Mouse (Mus musculus) liver, postnatal 0 days (tissue): ENCODE data around the gene Rph3a. TPM values are rescaled to one million over a fixed set of nuclear protein-coding genes. Genes with fewer than 3 reads are reported as not detected.

Experiments used
- ATAC-seq: fragments of 200-750 bp; cut with Nextera tagmentation; 2 replicates; pipeline ENCODE4 v1.8.0; 2017; ENCODE audit warnings: mild to moderate bottlenecking, moderate library complexity
- DNase-seq: peaks from one replicate; pipeline ENCODE4 v3.0.0-alpha.2; 2016
- H3K27ac ChIP-seq: fragments of 300-500 bp; sonication (generic); 2 replicates; pipeline ENCODE4 v1.5.1; 2014; ENCODE audit warnings: antibody characterized with exemption, moderate library complexity, mild to moderate bottlenecking, low read depth
- H3K27me3 ChIP-seq: fragments of 300-500 bp; sonication (generic); 2 replicates; pipeline ENCODE4 v1.6.1; 2014; ENCODE audit warnings: low read length, control low read depth, mixed read lengths; ENCODE audit not compliant: insufficient read depth
- H3K36me3 ChIP-seq: fragments of 300-500 bp; sonication (generic); replicated peaks from 2 replicates; pipeline ENCODE4 v1.6.1; 2014; ENCODE audit warnings: mild to moderate bottlenecking, control low read depth, low read length, moderate library complexity, mixed read lengths; ENCODE audit not compliant: insufficient read depth
- H3K4me1 ChIP-seq: fragments of 300-500 bp; sonication (generic); 2 replicates; pipeline ENCODE4 v1.6.1; 2014; ENCODE audit warnings: antibody characterized with exemption, mild to moderate bottlenecking, control low read depth; ENCODE audit not compliant: insufficient read depth
- H3K4me2 ChIP-seq: fragments of 300-500 bp; sonication (generic); 2 replicates; pipeline ENCODE4 v1.6.1; 2014; ENCODE audit warnings: low read depth, mild to moderate bottlenecking, low read length, moderate library complexity, mixed read lengths
- H3K4me3 ChIP-seq: fragments of 300-500 bp; sonication (generic); 2 replicates; pipeline ENCODE4 v1.5.1; 2014; ENCODE audit warnings: low read depth, low read length
- H3K9ac ChIP-seq: fragments of 300-500 bp; sonication (generic); replicated peaks from 2 replicates; pipeline ENCODE4 v1.6.1; 2014; ENCODE audit warnings: mild to moderate bottlenecking, moderate library complexity
- H3K9me3 ChIP-seq: fragments of 300-500 bp; sonication (generic); 2 replicates; pipeline ENCODE4 v1.6.1; 2016; ENCODE audit warnings: mild to moderate bottlenecking, control low read depth, low read length, mixed read lengths
- CTCF ChIP-seq: sonication (generic); IDR thresholded peaks from 2 replicates; pipeline ENCODE4 v1.5.1; 2016; ENCODE audit warnings: antibody characterized with exemption, low read depth
- EP300 ChIP-seq: IDR thresholded peaks from 2 replicates; pipeline ENCODE4 v1.6.1; 2016; ENCODE audit warnings: antibody characterized with exemption, low read depth, mild to moderate bottlenecking
- WGBS: fragments of 180-500 bp; shearing (Covaris S2); extraction: QIAGEN DNeasy Blood & Tissue Kit; methylation state at CpG from one replicate; pipeline ENCODE4 v1.1.7; 2014; ENCODE audit not compliant: insufficient replicate concordance; 5-methylcytosine and 5-hydroxymethylcytosine counted together
- polyA plus RNA-seq: library from polyadenylated mRNA; unstranded; fragments of >200 nt; fragmentation: Nextera tagmentation; extraction: Ambion mirVana; gene quantifications from 2 replicates; pipeline ENCODE4 v1.2.1, GENCODE M21; 2015

Rph3a gene
- polyA plus RNA-seq, 1 experiment from 2014 or later, result 0.02 TPM

GRCm38 (mm10) chr5:120968799-120969198 lies 41.1 kb downstream of the Rph3a start:
- Histone ChIP-seq H3K4me3 (no peak overlapping the region), H3K9ac (no peak overlapping the region), H3K4me1 (no peaks in the 10 kb centered on the region), H3K9me3 (no peaks in the 10 kb centered on the region), H3K27ac (no peak overlapping the region), H3K36me3 (no peaks in the 10 kb centered on the region), H3K27me3 (no peaks in the 10 kb centered on the region), H3K4me2 (no peak overlapping the region)
- TF ChIP-seq CTCF, result no peak
- no peak for TF ChIP-seq EP300
- DNase-seq, result no peak
- no peak for ATAC-seq
- 86% methylated on average over 8 of the region's 8 CpGs for WGBS

GRCm38 (mm10) chr5:120968134-120968532 lies 41.8 kb downstream of the Rph3a start:
- no peaks in the 10 kb centered on the region for H3K36me3 ChIP-seq
- no peak for TF ChIP-seq CTCF
- no peak for TF ChIP-seq EP300
- no peak overlapping the region for H3K4me2 ChIP-seq
- no peak overlapping the region for H3K9ac ChIP-seq
- ATAC-seq (no peak), DNase-seq (no peak)
- no peaks in the 10 kb centered on the region for H3K27me3 ChIP-seq
- WGBS, result 69% methylated on average over 4 of the region's 4 CpGs
- no peaks in the 10 kb centered on the region for H3K4me1 ChIP-seq
- no peak overlapping the region for H3K4me3 ChIP-seq
- no peaks in the 10 kb centered on the region for H3K9me3 ChIP-seq
- H3K27ac ChIP-seq, result no peak overlapping the region

GRCm38 (mm10) chr5:120967355-120968133 lies 42.3 kb downstream of the Rph3a start:
- DNase-seq (no peak), ATAC-seq (no peak)
- no peaks in the 10 kb centered on the region for H3K36me3 ChIP-seq
- no peak overlapping the region for H3K9ac ChIP-seq
- no peaks in the 10 kb centered on the region for H3K27me3 ChIP-seq
- H3K4me2 ChIP-seq, result no peak overlapping the region
- H3K4me3 ChIP-seq, result no peak overlapping the region
- no peaks in the 10 kb centered on the region for H3K4me1 ChIP-seq
- H3K9me3 ChIP-seq, result no peaks in the 10 kb centered on the region
- H3K27ac ChIP-seq, result no peak overlapping the region
- TF ChIP-seq EP300 (no peak), CTCF (no peak)
- WGBS, result 78% methylated on average over 13 of the region's 13 CpGs

- WGBS, result 70% methylated on average over 8 of the region's 8 CpGs
- H3K4me1 ChIP-seq, result no peaks in the 10 kb centered on the region
Measured at GRCm38 (mm10) chr5:120966894-120967293, 43.0 kb downstream of the Rph3a start.

GRCm38 (mm10) chr5:120966156-120966555 lies 43.7 kb downstream of the Rph3a start:
- DNase-seq (no peak), ATAC-seq (no peak)
- WGBS, result 77% methylated on average over 4 of the region's 4 CpGs
- Histone ChIP-seq H3K27ac (no peak overlapping the region), H3K9me3 (no peaks in the 10 kb centered on the region), H3K4me3 (no peak overlapping the region), H3K4me1 (no peaks in the 10 kb centered on the region), H3K4me2 (no peak overlapping the region), H3K9ac (no peak overlapping the region), H3K36me3 (no peaks in the 10 kb centered on the region), H3K27me3 (no peaks in the 10 kb centered on the region)
- TF ChIP-seq EP300 (no peak), CTCF (no peak)

More at GRCm38 (mm10) chr5:120966894-120967293, 43.0 kb downstream of the Rph3a start:
- Histone ChIP-seq H3K4me2 (no peak overlapping the region), H3K36me3 (no peaks in the 10 kb centered on the region), H3K9ac (no peak overlapping the region), H3K27me3 (no peaks in the 10 kb centered on the region), H3K9me3 (no peaks in the 10 kb centered on the region), H3K4me3 (no peak overlapping the region), H3K27ac (no peak overlapping the region)
- DNase-seq (no peak), ATAC-seq (no peak)
- TF ChIP-seq EP300 (no peak), CTCF (no peak)

- DNase-seq (peak; percentile 19), ATAC-seq (no peak)
- WGBS, result 41% methylated on average over 4 of the region's 4 CpGs
- Histone ChIP-seq H3K27me3 (no peaks in the 10 kb centered on the region), H3K36me3 (no peaks in the 10 kb centered on the region), H3K4me3 (no peak overlapping the region), H3K9me3 (no peaks in the 10 kb centered on the region), H3K4me2 (no peak overlapping the region), H3K9ac (no peak overlapping the region), H3K4me1 (no peaks in the 10 kb centered on the region), H3K27ac (no peak overlapping the region)
- TF ChIP-seq CTCF, result no peak
- TF ChIP-seq EP300, result no peak
Measured at GRCm38 (mm10) chr5:120961004-120961403, 48.9 kb downstream of the Rph3a start.
